Mouse (Mus musculus): ENCODE results near the gene Zfp536.

GRCm38 (mm10) chr7:37527890-37528289, 245.6 kb downstream of the Zfp536 start:
- TF ChIP-seq CTCF (IDR thresholded peaks at IDR 0.05; ENCODE audit: control insufficient read depth, insufficient read depth, insufficient read length), result no peak
- TF ChIP-seq USF1 (IDR thresholded peaks at IDR 0.05; ENCODE audit: low read depth), result no peak
- TF ChIP-seq MYOG (IDR thresholded peaks at IDR 0.05; ENCODE audit: control insufficient read depth, extremely low read depth, insufficient read length), result no peak
- TF ChIP-seq MAX (IDR thresholded peaks at IDR 0.05), result no peak
- TF ChIP-seq MYOD1 (IDR thresholded peaks at IDR 0.05; ENCODE audit: control insufficient read depth, insufficient read length, low read depth), result no peak
- TF ChIP-seq FOSL1 (IDR thresholded peaks at IDR 0.05; ENCODE audit: insufficient read depth, low read length, poor library complexity, severe bottlenecking), result no peak

Measured in C2C12 (cell line).